Mouse (Mus musculus): ENCODE results near the gene Eif4e1b.

DNA sequence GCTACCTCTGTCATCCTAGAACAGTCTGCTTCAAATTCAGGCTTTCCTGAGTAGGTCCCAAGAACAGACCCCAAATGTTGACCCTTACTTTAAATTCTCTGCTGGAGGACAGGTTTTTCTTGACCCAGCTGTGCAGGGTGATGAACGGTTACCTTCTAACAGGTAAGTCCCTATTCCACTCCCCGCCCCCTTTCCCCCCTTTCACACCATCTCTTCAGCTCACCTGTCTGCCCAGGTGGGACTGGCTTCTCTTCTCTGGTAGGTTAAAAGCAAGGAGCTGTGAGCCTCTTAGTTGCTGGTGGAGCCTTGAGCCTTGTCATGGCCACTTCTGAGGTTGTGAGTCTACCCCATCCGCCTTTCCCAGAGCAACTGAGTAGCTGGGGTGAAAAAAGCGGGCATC, at the start of gene Eif4e1b:
- TF ChIP-seq CTCF (IDR thresholded peaks at IDR 0.05) (no peak), POLR2A (IDR thresholded peaks at IDR 0.05; ENCODE audit: insufficient read depth, low read depth, low read length) (no peak)
